Mouse (Mus musculus): ENCODE data around the gene 2610001J05Rik. TPM values are rescaled to one million over a fixed set of nuclear protein-coding genes. Genes with fewer than 3 reads are reported as not detected.

The 2610001J05Rik gene
- 95.4 and 106 TPM in 2 replicates for polyA plus RNA-seq (2015; fragmentation: Nextera tagmentation; extraction: Ambion mirVana)

GRCm38 (mm10) chr6:13870919-13871624, at the start of gene 2610001J05Rik:
Gene 2610001J05Rik, minus strand, starts transcription at chr6:13871518.
- Histone ChIP-seq H3K27me3 (replicated peaks; ENCODE audit: control insufficient read depth, insufficient read depth, low read length) (no peaks in the 10 kb centered on the region), H3K27ac (ENCODE audit: low read depth, low read length) (peak within 1 kb of the TSS; percentile 92), H3K9ac (ENCODE audit: low read depth, low read length) (peak within 1 kb of the TSS; percentile 59), H3K4me2 (replicated peaks; ENCODE audit: low read depth) (peak within 1 kb of the TSS; percentile 65), H3K9me3 (ENCODE audit: control insufficient read depth) (no peaks in the 10 kb centered on the region), H3K4me3 (ENCODE audit: low read depth, low read length) (peak within 1 kb of the TSS; percentile 65), H3K36me3 (ENCODE audit: control insufficient read depth, insufficient read depth) (no peaks in the 10 kb centered on the region; the same call in 1 of the 2 replicates), H3K4me1 (replicated peaks; ENCODE audit: control insufficient read depth, insufficient read depth, low read length) (no peaks in the 10 kb centered on the region; the same call in 1 of the 2 replicates)
- TF ChIP-seq CTCF (IDR thresholded peaks at IDR 0.05; ENCODE audit: low read depth), result no peak
- WGBS, result under 1% methylated on average over 19 of the region's 19 CpGs
- peak; percentile 100 for ATAC-seq

DNA sequence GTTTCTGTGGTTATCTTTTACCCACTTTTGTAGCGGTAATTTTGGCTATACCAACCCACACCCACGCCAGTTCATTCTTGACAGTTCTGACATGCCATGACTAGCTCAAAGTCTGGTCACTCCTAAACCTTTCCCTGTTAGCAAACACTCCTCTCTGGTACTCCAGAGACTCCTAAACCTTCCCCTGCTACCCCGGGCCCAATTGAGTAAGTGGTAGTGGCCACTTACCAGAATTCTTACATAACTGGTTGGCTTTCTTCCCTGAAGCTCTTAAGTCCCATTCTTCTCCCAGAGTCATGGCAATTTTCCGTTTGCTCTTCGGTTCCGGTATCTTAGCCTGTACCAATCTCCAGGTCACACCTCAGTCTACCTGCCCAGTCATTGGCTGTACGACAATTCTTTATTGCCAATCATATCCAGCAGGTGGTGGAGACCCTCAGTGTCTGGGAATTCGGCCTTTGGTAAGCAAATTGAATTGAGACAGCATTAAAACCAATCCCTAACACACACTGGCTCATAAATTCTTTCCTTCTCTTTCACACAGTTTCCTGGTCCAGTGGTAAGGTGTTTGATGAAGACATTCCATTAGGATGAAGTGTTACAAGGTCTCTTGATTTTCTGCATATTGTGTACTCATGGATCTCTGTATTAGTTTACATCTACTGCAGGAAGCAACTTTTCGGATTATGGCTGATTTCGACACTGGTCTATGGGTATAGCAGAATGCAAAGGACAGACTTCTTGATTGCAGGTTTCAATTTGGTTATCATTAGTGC, 38.6 kb upstream of the 2610001J05Rik start:
- no peaks in the 10 kb centered on the region for H3K9me3 ChIP-seq (ENCODE audit: control insufficient read depth)
- H3K4me1 ChIP-seq (replicated peaks; ENCODE audit: control insufficient read depth, insufficient read depth, low read length), result no peaks in the 10 kb centered on the region
- no peaks in the 10 kb centered on the region for H3K27me3 ChIP-seq (replicated peaks; ENCODE audit: control insufficient read depth, insufficient read depth, low read length)
- no peak overlapping the region for H3K27ac ChIP-seq (ENCODE audit: low read depth, low read length)
- H3K4me2 ChIP-seq (replicated peaks; ENCODE audit: low read depth), result no peak overlapping the region
- TF ChIP-seq CTCF (IDR thresholded peaks at IDR 0.05; ENCODE audit: low read depth), result no peak
- ATAC-seq, result no peak
- no peaks in the 10 kb centered on the region for H3K36me3 ChIP-seq (ENCODE audit: control insufficient read depth, insufficient read depth)
- H3K9ac ChIP-seq (ENCODE audit: low read depth, low read length), result no peak overlapping the region
- no peak overlapping the region for H3K4me3 ChIP-seq (ENCODE audit: low read depth, low read length)
- WGBS, result 86% methylated on average over 10 of the region's 10 CpGs

- H3K36me3 ChIP-seq (ENCODE audit: control insufficient read depth, insufficient read depth), result no peaks in the 10 kb centered on the region
- no peak overlapping the region for H3K27ac ChIP-seq (ENCODE audit: low read depth, low read length)
- no peak overlapping the region for H3K4me3 ChIP-seq (ENCODE audit: low read depth, low read length)
- ATAC-seq, result no peak
- no peak overlapping the region for H3K4me2 ChIP-seq (replicated peaks; ENCODE audit: low read depth)
- 86% methylated on average over 5 of the region's 5 CpGs for WGBS
- H3K9me3 ChIP-seq (ENCODE audit: control insufficient read depth), result no peaks in the 10 kb centered on the region
- no peaks in the 10 kb centered on the region for H3K27me3 ChIP-seq (replicated peaks; ENCODE audit: control insufficient read depth, insufficient read depth, low read length)
- H3K9ac ChIP-seq (ENCODE audit: low read depth, low read length), result no peak overlapping the region
- no peak for TF ChIP-seq CTCF (IDR thresholded peaks at IDR 0.05; ENCODE audit: low read depth)
- no peaks in the 10 kb centered on the region for H3K4me1 ChIP-seq (replicated peaks; ENCODE audit: control insufficient read depth, insufficient read depth, low read length)
Measured at GRCm38 (mm10) chr6:13902941-13903627, 31.8 kb upstream of the 2610001J05Rik start.

- no peak for ATAC-seq
- WGBS, result 76% methylated on average over 3 of the region's 3 CpGs
Measured at GRCm38 (mm10) chr6:13884877-13885592, 13.7 kb upstream of the 2610001J05Rik start.

DNA sequence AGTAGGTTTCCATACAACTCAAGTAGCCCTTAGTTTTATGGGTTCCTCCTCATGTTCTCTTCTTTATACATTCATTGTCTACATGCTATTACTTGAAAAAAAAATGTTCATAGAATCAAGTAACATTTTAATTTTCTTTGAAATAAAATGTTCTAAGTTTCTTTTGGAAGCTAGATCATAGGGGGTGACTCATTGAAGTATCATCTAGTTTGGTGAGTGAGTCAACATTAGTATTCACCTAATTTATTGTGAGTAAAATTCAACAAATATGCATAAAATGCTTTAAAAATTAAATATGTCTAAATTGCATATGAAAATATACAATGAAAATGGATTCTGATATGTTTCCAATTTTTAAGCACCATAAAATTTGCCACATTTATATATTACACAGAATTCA, 11.6 kb upstream of the 2610001J05Rik start:
- H3K27me3 ChIP-seq (replicated peaks; ENCODE audit: control insufficient read depth, insufficient read depth, low read length), result no peaks in the 10 kb centered on the region
- no peaks in the 10 kb centered on the region for H3K36me3 ChIP-seq (ENCODE audit: control insufficient read depth, insufficient read depth)
- no peak overlapping the region for H3K9ac ChIP-seq (ENCODE audit: low read depth, low read length)
- no peak overlapping the region for H3K4me3 ChIP-seq (ENCODE audit: low read depth, low read length)
- no peaks in the 10 kb centered on the region for H3K9me3 ChIP-seq (ENCODE audit: control insufficient read depth)
- ATAC-seq, result no peak
- no peak overlapping the region for H3K27ac ChIP-seq (ENCODE audit: low read depth, low read length)
- no peak overlapping the region for H3K4me2 ChIP-seq (replicated peaks; ENCODE audit: low read depth)
- no peaks in the 10 kb centered on the region for H3K4me1 ChIP-seq (replicated peaks; ENCODE audit: control insufficient read depth, insufficient read depth, low read length)
- no peak for TF ChIP-seq CTCF (IDR thresholded peaks at IDR 0.05; ENCODE audit: low read depth)

More at GRCm38 (mm10) chr6:13884877-13885592, 13.7 kb upstream of the 2610001J05Rik start:
- no peaks in the 10 kb centered on the region for H3K27me3 ChIP-seq (replicated peaks; ENCODE audit: control insufficient read depth, insufficient read depth, low read length)
- no peak for TF ChIP-seq CTCF (IDR thresholded peaks at IDR 0.05; ENCODE audit: low read depth)
- no peaks in the 10 kb centered on the region for H3K9me3 ChIP-seq (ENCODE audit: control insufficient read depth)
- H3K36me3 ChIP-seq (ENCODE audit: control insufficient read depth, insufficient read depth), result no peaks in the 10 kb centered on the region
- H3K4me2 ChIP-seq (replicated peaks; ENCODE audit: low read depth), result no peak overlapping the region
- H3K4me1 ChIP-seq (replicated peaks; ENCODE audit: control insufficient read depth, insufficient read depth, low read length), result no peaks in the 10 kb centered on the region
- no peak overlapping the region for H3K27ac ChIP-seq (ENCODE audit: low read depth, low read length)
- H3K4me3 ChIP-seq (ENCODE audit: low read depth, low read length), result no peak overlapping the region
- H3K9ac ChIP-seq (ENCODE audit: low read depth, low read length), result no peak overlapping the region

Measured in intestine, postnatal 0 days (tissue).